Mouse (Mus musculus): ENCODE measurements around the gene Bcl10. TPM values are rescaled to one million over a fixed set of nuclear protein-coding genes. Genes with fewer than 3 reads are reported as not detected.
"Not testable (repeated sequence)": the region's sequence is repeated elsewhere in the genome, so short reads cannot be mapped to it uniquely, and the experiment has no call there.

Bcl10 gene
- polyA plus RNA-seq, 1 experiment from 2014 or later = 36.5 TPM

GRCm38 (mm10) chr3:145904850-145905776, 17.5 kb upstream of the Bcl10 start:
- no peak overlapping the region for H3K4me3 ChIP-seq (ENCODE audit: low read depth, low read length)
- no peaks in the 10 kb centered on the region for H3K9me3 ChIP-seq (ENCODE audit: control insufficient read depth, low read length)
- H3K4me1 ChIP-seq (replicated peaks; ENCODE audit: control insufficient read depth, insufficient read depth, low read length) = no peaks in the 10 kb centered on the region
- DNase-seq (ENCODE audit: low spot score) (peak; percentile 74), ATAC-seq (replicated peaks; ENCODE audit: low FRiP score) (no peak)
- H3K4me2 ChIP-seq = no peak overlapping the region
- H3K9ac ChIP-seq (ENCODE audit: low read depth, low read length) = no peak overlapping the region
- 50% methylated on average over 22 of the region's 22 CpGs for WGBS
- no peaks in the 10 kb centered on the region for H3K27me3 ChIP-seq (replicated peaks; ENCODE audit: control insufficient read depth, insufficient read depth, low read length)
- H3K36me3 ChIP-seq (ENCODE audit: control insufficient read depth, insufficient read depth, low read length) = no peaks in the 10 kb centered on the region
- H3K27ac ChIP-seq (ENCODE audit: low read depth, low read length) = no peak overlapping the region

- H3K36me3 ChIP-seq (ENCODE audit: control insufficient read depth, insufficient read depth, low read length) = no peaks in the 10 kb centered on the region
- no peak overlapping the region for H3K4me3 ChIP-seq (ENCODE audit: low read depth, low read length)
- DNase-seq (ENCODE audit: low spot score) = no peak
- H3K4me2 ChIP-seq = no peak overlapping the region
- 86% methylated on average over 9 of the region's 9 CpGs for WGBS
- ATAC-seq (replicated peaks; ENCODE audit: low FRiP score) = no peak
- no peaks in the 10 kb centered on the region for H3K9me3 ChIP-seq (ENCODE audit: control insufficient read depth, low read length)
- H3K27me3 ChIP-seq (replicated peaks; ENCODE audit: control insufficient read depth, insufficient read depth, low read length) = no peaks in the 10 kb centered on the region
- no peaks in the 10 kb centered on the region for H3K4me1 ChIP-seq (replicated peaks; ENCODE audit: control insufficient read depth, insufficient read depth, low read length)
- H3K9ac ChIP-seq (ENCODE audit: low read depth, low read length) = no peak overlapping the region
- no peak overlapping the region for H3K27ac ChIP-seq (ENCODE audit: low read depth, low read length)
Measured at GRCm38 (mm10) chr3:145906582-145906981, 16.0 kb upstream of the Bcl10 start.

- H3K27ac ChIP-seq (ENCODE audit: low read depth, low read length) = no peak overlapping the region
- H3K27me3 ChIP-seq (replicated peaks; ENCODE audit: control insufficient read depth, insufficient read depth, low read length) = no peaks in the 10 kb centered on the region
- H3K4me1 ChIP-seq (replicated peaks; ENCODE audit: control insufficient read depth, insufficient read depth, low read length) = no peaks in the 10 kb centered on the region; the same call in 1 of the 2 replicates
- H3K9ac ChIP-seq (ENCODE audit: low read depth, low read length) = no peak overlapping the region
- no peak overlapping the region for H3K4me3 ChIP-seq (ENCODE audit: low read depth, low read length)
- ATAC-seq (replicated peaks; ENCODE audit: low FRiP score) (no peak), DNase-seq (ENCODE audit: low spot score) (no peak)
- H3K36me3 ChIP-seq (ENCODE audit: control insufficient read depth, insufficient read depth, low read length) = no peaks in the 10 kb centered on the region
- 72% methylated on average over 7 of the region's 7 CpGs for WGBS
- no peaks in the 10 kb centered on the region for H3K9me3 ChIP-seq (ENCODE audit: control insufficient read depth, low read length)
- H3K4me2 ChIP-seq = no peak overlapping the region
Measured at GRCm38 (mm10) chr3:145912512-145912911, 10.1 kb upstream of the Bcl10 start.

- Histone ChIP-seq H3K9me3 (ENCODE audit: control insufficient read depth, low read length) (no peaks in the 10 kb centered on the region), H3K4me2 (no peak overlapping the region), H3K4me3 (ENCODE audit: low read depth, low read length) (no peak overlapping the region), H3K4me1 (replicated peaks; ENCODE audit: control insufficient read depth, insufficient read depth, low read length) (no peaks in the 10 kb centered on the region; the same call in 1 of the 2 replicates), H3K27ac (ENCODE audit: low read depth, low read length) (no peak overlapping the region), H3K27me3 (replicated peaks; ENCODE audit: control insufficient read depth, insufficient read depth, low read length) (no peaks in the 10 kb centered on the region), H3K9ac (ENCODE audit: low read depth, low read length) (no peak overlapping the region), H3K36me3 (ENCODE audit: control insufficient read depth, insufficient read depth, low read length) (no peaks in the 10 kb centered on the region)
- 75% methylated on average over 6 of the region's 6 CpGs for WGBS
- DNase-seq (ENCODE audit: low spot score) = no peak
- ATAC-seq (replicated peaks; ENCODE audit: low FRiP score) = no peak
Measured at GRCm38 (mm10) chr3:145913263-145913662, 9.3 kb upstream of the Bcl10 start.

- not testable (repeated sequence) for ATAC-seq (replicated peaks; ENCODE audit: low FRiP score)
- 71% methylated on average over 7 of the region's 7 CpGs for WGBS
Measured at GRCm38 (mm10) chr3:145913942-145914341, 8.7 kb upstream of the Bcl10 start.

GRCm38 (mm10) chr3:145916374-145916773, 6.2 kb upstream of the Bcl10 start:
- no peaks in the 10 kb centered on the region; the same call in 1 of the 2 replicates for H3K4me1 ChIP-seq (replicated peaks; ENCODE audit: control insufficient read depth, insufficient read depth, low read length)
- H3K4me2 ChIP-seq = no peak overlapping the region
- 0 out of 2 replicates have a peak, but pooled peaks cover 3% of the 10 kb centered on the region for H3K9me3 ChIP-seq (ENCODE audit: control insufficient read depth, low read length)
- no peak for ATAC-seq (replicated peaks; ENCODE audit: low FRiP score)
- H3K9ac ChIP-seq (ENCODE audit: low read depth, low read length) = no peak overlapping the region
- H3K36me3 ChIP-seq (ENCODE audit: control insufficient read depth, insufficient read depth, low read length) = no peaks in the 10 kb centered on the region
- WGBS = 83% methylated on average over 5 of the region's 5 CpGs
- H3K27me3 ChIP-seq (replicated peaks; ENCODE audit: control insufficient read depth, insufficient read depth, low read length) = no peaks in the 10 kb centered on the region
- no peak for DNase-seq (ENCODE audit: low spot score)
- H3K27ac ChIP-seq (ENCODE audit: low read depth, low read length) = no peak overlapping the region
- no peak overlapping the region for H3K4me3 ChIP-seq (ENCODE audit: low read depth, low read length)

More at GRCm38 (mm10) chr3:145913942-145914341, 8.7 kb upstream of the Bcl10 start:
- not testable (repeated sequence) for H3K9me3 ChIP-seq (ENCODE audit: control insufficient read depth, low read length); H3K27me3 ChIP-seq (replicated peaks; ENCODE audit: control insufficient read depth, insufficient read depth, low read length); DNase-seq (ENCODE audit: low spot score); H3K27ac ChIP-seq (ENCODE audit: low read depth, low read length); H3K4me2 ChIP-seq; H3K36me3 ChIP-seq (ENCODE audit: control insufficient read depth, insufficient read depth, low read length); H3K4me3 ChIP-seq (ENCODE audit: low read depth, low read length); H3K4me1 ChIP-seq (replicated peaks; ENCODE audit: control insufficient read depth, insufficient read depth, low read length); H3K9ac ChIP-seq (ENCODE audit: low read depth, low read length)

GRCm38 (mm10) chr3:145916826-145917225, 5.8 kb upstream of the Bcl10 start:
- H3K4me1 ChIP-seq (replicated peaks; ENCODE audit: control insufficient read depth, insufficient read depth, low read length) = no peaks in the 10 kb centered on the region; the same call in 1 of the 2 replicates
- DNase-seq (ENCODE audit: low spot score) (no peak), ATAC-seq (replicated peaks; ENCODE audit: low FRiP score) (no peak)
- H3K36me3 ChIP-seq (ENCODE audit: control insufficient read depth, insufficient read depth, low read length) = no peaks in the 10 kb centered on the region
- H3K4me3 ChIP-seq (ENCODE audit: low read depth, low read length) = no peak overlapping the region
- 74% methylated on average over 4 of the region's 4 CpGs for WGBS
- H3K9ac ChIP-seq (ENCODE audit: low read depth, low read length) = no peak overlapping the region
- H3K9me3 ChIP-seq (ENCODE audit: control insufficient read depth, low read length) = 0 out of 2 replicates have a peak, but pooled peaks cover 3% of the 10 kb centered on the region
- no peaks in the 10 kb centered on the region for H3K27me3 ChIP-seq (replicated peaks; ENCODE audit: control insufficient read depth, insufficient read depth, low read length)
- no peak overlapping the region for H3K27ac ChIP-seq (ENCODE audit: low read depth, low read length)
- H3K4me2 ChIP-seq = no peak overlapping the region

DNA sequence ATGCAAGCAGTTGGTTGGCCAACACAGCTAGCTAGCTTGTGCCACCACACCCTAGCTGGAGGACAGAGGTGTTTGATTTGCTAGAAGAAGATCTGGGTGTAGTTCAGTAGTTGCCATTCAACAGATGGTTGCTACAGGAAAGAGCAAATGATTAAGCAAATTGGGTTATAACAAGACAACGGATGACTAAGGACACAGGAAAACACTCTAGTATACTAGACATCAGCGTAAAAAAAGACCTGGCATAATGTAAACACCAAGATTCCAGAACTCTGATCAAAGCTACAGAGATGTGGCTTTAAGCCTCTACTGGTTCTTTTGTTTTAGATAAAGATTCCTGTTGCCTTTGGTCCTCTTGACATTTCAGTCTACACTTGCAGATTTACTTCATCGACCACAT, 367 bp downstream of the Bcl10 start:
- DNase-seq (ENCODE audit: low spot score) (no peak), ATAC-seq (replicated peaks; ENCODE audit: low FRiP score) (no peak)
- peak overlapping the region; percentile 74; the same call in 1 of the 2 replicates for H3K4me2 ChIP-seq
- 63% methylated on average over 3 of the region's 3 CpGs for WGBS
- H3K27ac ChIP-seq (ENCODE audit: low read depth, low read length) = no peak overlapping the region
- H3K27me3 ChIP-seq (replicated peaks; ENCODE audit: control insufficient read depth, insufficient read depth, low read length) = no peaks in the 10 kb centered on the region
- no peaks in the 10 kb centered on the region for H3K36me3 ChIP-seq (ENCODE audit: control insufficient read depth, insufficient read depth, low read length)
- 0 out of 2 replicates have a peak, but pooled peaks cover 3% of the 10 kb centered on the region for H3K9me3 ChIP-seq (ENCODE audit: control insufficient read depth, low read length)
- H3K9ac ChIP-seq (ENCODE audit: low read depth, low read length) = no peak overlapping the region
- H3K4me3 ChIP-seq (ENCODE audit: low read depth, low read length) = no peak overlapping the region
- peaks cover 19% of the 10 kb centered on the region for H3K4me1 ChIP-seq (replicated peaks; ENCODE audit: control insufficient read depth, insufficient read depth, low read length)

All from liver, embryonic 11.5 days (tissue).